Mouse (Mus musculus): ENCODE results near the gene Prkar2b. TPM values are rescaled to one million over a fixed set of nuclear protein-coding genes. Genes with fewer than 3 reads are reported as not detected.

Prkar2b gene
- polyA plus RNA-seq, 1 experiment from 2014 or later, result 13.2 TPM

DNA sequence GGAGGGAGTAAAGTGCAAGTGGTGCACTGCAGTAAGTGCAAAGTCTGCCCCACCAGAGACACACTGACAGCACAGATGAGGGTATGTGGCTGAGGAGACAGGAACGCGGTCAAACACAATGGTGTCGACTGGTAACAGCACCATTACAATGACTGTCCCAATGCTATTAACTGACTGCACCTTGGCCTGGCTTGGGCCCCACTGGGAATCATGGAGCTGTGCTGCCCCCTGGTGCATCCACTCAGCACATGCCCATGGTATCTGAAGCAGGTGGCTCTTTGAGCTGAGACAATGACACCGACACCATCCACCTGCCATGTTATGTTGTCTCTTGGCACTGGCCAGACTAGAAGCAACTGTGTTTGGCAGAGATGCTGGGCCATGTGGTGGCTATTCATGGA, 134.4 kb downstream of the Prkar2b start:
- DNase-seq (ENCODE audit: low spot score), result peak; percentile 39

DNA sequence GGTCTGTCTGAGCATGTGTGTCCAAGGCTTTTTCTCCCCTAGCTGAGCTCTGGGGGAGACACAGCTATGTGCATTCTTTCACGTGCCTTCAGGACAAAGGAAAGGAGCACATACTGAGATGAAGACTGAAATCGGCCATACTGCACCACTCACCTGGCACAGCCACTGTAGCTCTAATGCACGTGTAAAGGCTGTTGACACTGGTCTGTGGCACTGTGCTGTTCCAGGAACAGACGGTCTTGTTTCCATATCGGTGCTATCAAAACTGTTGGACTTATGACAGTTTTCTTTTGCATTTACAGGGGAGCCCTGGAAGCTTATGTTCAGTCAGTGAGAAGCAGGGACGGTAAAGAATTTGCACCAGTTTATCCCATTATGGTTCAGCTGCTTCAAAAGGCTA, 135.8 kb downstream of the Prkar2b start:
- DNase-seq (ENCODE audit: low spot score), result no peak

DNA sequence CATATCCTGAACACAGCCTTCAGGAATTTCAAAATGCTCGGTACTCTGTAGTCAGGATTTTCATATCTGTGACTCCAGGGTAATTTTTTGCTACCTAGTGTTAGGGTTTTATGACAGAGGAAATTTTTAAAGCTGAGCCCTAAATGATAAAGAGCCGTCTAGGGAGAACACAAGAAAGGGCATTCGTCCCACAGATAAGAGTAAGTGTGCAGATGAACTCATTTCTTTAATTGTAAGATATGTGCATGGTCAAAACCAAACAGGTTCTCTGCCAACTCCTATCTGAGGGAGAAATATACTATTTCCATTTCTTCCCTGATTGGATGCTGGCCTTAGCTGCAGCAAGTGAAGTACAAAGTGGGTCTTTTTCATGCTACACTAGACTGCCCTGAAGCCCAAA, 137.0 kb downstream of the Prkar2b start:
- no peak for DNase-seq (ENCODE audit: low spot score)

DNA sequence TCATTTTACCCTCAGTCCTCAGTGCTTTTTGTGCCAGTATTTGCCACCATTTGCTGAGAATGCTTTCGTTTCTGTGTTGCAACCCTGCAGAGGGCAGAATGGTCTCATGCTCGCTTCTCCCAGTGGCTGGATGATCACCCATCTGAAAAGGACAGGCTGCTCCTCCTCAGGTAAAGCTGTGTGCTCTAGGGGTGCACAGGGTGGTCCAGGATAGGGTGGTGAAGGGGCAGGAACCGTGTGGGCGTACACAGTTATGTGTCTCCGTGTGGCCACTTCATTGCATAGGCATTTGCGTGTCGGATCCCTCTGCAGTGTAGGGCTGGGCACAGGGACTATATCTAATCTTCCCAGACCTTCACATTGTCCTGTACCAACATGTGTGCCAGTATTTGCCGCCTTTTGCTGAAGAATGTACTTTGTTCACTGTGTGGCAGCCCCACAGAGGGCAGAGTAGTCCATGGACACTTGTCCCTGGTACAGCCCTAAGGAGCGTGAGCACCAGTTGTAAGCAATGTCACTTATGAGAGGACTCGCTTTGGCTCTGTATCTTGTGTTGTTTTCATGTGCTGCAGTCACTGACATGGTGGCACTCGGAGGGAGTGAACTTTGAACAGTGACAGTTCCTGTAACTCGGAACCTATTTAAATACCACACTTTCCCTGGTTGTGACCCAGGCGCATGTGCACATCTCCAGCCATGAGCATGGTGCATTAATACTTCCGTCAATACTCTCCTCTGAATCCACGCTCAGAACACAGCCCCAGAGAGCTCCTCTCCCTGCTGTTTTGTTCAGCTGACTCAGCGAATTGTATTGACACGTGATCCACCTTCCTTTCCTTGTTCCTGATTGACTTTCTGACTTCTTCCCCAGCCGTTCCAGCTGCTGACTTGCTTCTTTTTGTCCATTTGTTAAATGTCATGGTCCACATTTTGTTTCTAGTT, 140.4 kb downstream of the Prkar2b start:
- no peak for DNase-seq (ENCODE audit: low spot score)

DNA sequence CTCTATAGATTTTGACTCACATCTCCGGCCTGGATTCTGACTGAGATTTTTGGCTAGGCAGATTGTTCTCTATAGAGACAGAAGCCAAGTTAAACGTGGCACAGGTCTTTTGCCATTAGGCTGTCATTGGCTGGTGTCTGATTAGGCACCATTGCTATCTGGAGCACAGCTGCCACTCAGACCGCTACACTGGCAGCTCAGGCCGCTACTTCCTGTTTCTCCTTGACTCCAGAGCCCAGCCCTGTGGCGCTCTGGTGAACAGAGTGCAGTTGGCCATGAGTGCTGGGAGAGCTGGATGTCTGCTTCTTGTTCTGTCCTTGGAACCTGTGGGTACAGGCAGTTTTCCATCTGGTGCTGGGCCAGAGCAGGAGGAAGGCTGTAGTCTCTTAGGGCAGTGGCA, 143.9 kb downstream of the Prkar2b start:
- no peak for DNase-seq (ENCODE audit: low spot score)

DNA sequence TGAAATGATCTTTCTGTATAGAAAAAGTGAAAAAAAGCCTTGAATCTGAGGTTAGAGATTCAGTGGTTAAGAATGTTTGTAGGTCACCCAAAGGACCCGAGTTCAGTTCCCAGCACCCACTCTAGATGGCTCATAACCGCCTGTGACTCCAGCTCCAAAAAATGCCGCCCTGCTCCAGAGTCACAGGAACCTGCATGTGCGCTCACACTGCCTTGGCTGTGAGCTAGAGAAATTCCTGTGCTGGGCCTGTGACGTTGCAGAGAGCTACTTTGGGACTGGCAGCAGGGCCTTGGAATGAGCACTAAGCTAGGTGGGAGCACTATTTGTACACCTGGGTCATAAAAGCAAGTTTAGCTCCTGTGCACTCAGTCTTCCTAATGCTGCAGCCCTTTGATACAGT, 144.4 kb downstream of the Prkar2b start:
- DNase-seq (ENCODE audit: low spot score), result no peak

DNA sequence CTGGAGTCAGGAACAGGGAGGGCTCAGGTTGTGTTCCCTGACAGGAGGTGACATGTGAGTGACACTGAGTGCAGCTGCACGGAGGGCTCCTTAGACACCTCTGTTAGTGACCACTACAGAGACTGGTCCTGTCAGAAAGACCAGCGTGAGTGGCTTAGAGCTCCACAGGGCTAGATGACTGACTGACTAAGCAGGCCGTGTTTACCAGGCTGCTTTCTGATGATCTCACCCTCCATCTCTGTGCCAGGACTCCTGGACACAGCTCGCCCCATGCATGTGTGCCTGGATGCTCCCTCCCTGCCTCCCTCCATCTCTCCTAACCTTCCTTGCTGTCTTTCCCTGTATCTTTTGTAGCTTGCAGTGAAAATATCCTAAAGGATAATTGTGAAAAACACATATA, 147.5 kb downstream of the Prkar2b start:
- no peak for DNase-seq (ENCODE audit: low spot score)

DNA sequence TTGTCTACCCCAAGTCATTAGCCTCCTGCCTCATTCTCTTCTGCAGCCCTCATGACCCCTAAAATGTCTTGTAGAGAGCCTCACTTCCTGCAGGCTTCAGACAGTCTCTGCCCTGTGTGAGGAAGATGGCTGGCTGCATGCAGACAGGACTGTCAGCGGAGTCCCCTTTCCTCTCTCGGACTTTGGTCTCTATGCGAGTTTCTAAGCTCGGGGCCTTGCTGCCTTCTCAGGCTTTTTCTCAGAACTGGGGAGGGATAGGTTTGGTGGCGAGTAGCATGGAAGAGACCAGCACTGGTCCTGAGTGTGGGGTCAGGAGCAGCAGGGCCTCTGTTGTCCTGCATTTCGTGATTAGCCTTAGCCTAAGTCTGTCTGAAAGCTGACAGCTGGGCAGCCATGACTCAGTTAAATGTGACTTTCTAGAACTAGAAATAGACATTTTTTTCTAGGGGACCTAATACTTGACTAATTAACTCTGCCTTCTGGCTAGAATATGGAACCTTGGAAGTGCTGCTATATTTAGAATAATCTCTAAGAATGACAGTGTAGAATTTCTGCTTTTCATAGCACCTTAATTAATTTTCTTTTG, 148.0 kb downstream of the Prkar2b start:
- no peak for DNase-seq (ENCODE audit: low spot score)

Other genes with a start within 250 kb of the Prkar2b start
- gene Hbp1, start 110.8 kb downstream of the Prkar2b start, polyA plus RNA-seq (2015; fragmentation: Nextera tagmentation; extraction: Ambion mirVana), result 83.5 and 91.0 TPM in 2 replicates
- gene Pik3cg, start 147.4 kb upstream of the Prkar2b start, polyA plus RNA-seq (2015; fragmentation: Nextera tagmentation; extraction: Ambion mirVana), result 24.4 and 25.3 TPM in 2 replicates

All from thymus, postnatal 0 days (tissue).